Mouse (Mus musculus) forebrain, embryonic 11.5 days (tissue): ENCODE results near the gene Ifi207. TPM values are rescaled to one million over a fixed set of nuclear protein-coding genes. Genes with fewer than 3 reads are reported as not detected.
"Not testable (repeated sequence)": the region's sequence is repeated elsewhere in the genome, so short reads cannot be mapped to it uniquely, and the experiment has no call there.

Source experiments
- ATAC-seq: fragments of 200-750 bp; cut with Nextera tagmentation; replicated peaks from 2 replicates; pipeline ENCODE4 v1.8.0; 2017; ENCODE audit warnings: moderate TSS enrichment; ENCODE audit not compliant: low FRiP score
- DNase-seq: peaks from one replicate; pipeline ENCODE4 v3.0.0-alpha.2; 2017; ENCODE audit warnings: low spot score
- H3K27ac ChIP-seq: fragments of 300-500 bp; sonication (generic); 2 replicates; pipeline ENCODE4 v1.5.1; 2014; ENCODE audit warnings: low read depth, low read length
- H3K27me3 ChIP-seq: fragments of 300-500 bp; sonication (generic); 2 replicates; pipeline ENCODE4 v1.6.1; 2014; ENCODE audit warnings: mild to moderate bottlenecking, low read length, mixed read lengths; ENCODE audit not compliant: control insufficient read depth, insufficient read depth
- H3K36me3 ChIP-seq: fragments of 300-500 bp; sonication (generic); 2 replicates; pipeline ENCODE4 v1.6.1; 2014; ENCODE audit warnings: mild to moderate bottlenecking, low read length, moderate library complexity, mixed read lengths; ENCODE audit not compliant: control insufficient read depth, insufficient read depth
- H3K4me1 ChIP-seq: fragments of 300-500 bp; sonication (generic); replicated peaks from 2 replicates; pipeline ENCODE4 v1.6.1; 2014; ENCODE audit warnings: low read length, mixed read lengths; ENCODE audit not compliant: control insufficient read depth, insufficient read depth
- H3K4me2 ChIP-seq: fragments of 300-500 bp; sonication (generic); 2 replicates; pipeline ENCODE4 v1.6.1; 2014; ENCODE audit warnings: low read depth, mild to moderate bottlenecking, low read length, moderate library complexity, mixed read lengths; ENCODE audit not compliant: severe bottlenecking
- H3K4me3 ChIP-seq: fragments of 300-500 bp; sonication (generic); 2 replicates; pipeline ENCODE4 v1.5.1; 2014; ENCODE audit warnings: low read depth, low read length
- H3K9ac ChIP-seq: fragments of 300-500 bp; sonication (generic); 2 replicates; pipeline ENCODE4 v1.6.1; 2014; ENCODE audit warnings: low read length
- H3K9me3 ChIP-seq: fragments of 300-500 bp; sonication (generic); 2 replicates; pipeline ENCODE4 v1.6.1; 2016; ENCODE audit warnings: low read length, mixed read lengths; ENCODE audit not compliant: control insufficient read depth
- whole genome bisulfite sequencing: fragments of 180-500 bp; shearing (Covaris S2); extraction: QIAGEN DNeasy Blood & Tissue Kit; methylation state at CpG from one replicate; pipeline ENCODE4 v1.1.7; 2014; 5-methylcytosine and 5-hydroxymethylcytosine counted together
- polyA plus RNA-seq: library from polyadenylated mRNA; unstranded; fragments of >200 nt; fragmentation: Nextera tagmentation; extraction: Ambion mirVana; gene quantifications from 2 replicates; pipeline ENCODE4 v1.2.1, GENCODE M21; 2014

The Ifi207 gene
- polyA plus RNA-seq: 0.27 and 0.28 TPM in 2 replicates

DNA sequence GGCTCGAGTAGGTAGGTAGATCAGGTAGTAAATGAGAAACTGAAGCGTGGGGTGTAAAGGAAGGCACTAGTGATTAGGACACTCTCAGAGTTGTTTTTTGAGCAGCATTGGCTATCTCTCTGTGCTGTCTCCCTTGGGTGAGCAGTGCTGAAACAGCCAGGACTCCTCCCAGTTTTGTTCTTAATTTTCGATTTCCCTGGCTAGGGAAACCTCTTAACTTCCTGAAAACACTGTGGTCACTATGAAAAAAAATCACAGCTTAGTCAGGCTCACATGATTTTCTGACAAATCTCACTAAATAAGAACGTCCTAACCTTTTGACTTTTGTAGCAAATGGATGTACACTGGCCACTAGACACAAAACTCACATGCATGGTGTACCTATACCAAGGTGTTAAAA lies at the start of gene Ifi207:
Gene Ifi207, minus strand, starts transcription at position 92 of the 400 bp plus-strand sequence.
- no peak within 1 kb of the TSS for H3K27ac ChIP-seq
- H3K27me3 ChIP-seq: no peaks in the 10 kb centered on the region
- no peak within 1 kb of the TSS for H3K4me2 ChIP-seq
- H3K4me3 ChIP-seq: no peak within 1 kb of the TSS
- no peaks in the 10 kb centered on the region for H3K4me1 ChIP-seq
- H3K9me3 ChIP-seq: no peaks in the 10 kb centered on the region
- WGBS: 78% methylated on average over 4 of the region's 4 CpGs
- DNase-seq (no peak), ATAC-seq (no peak)
- no peaks in the 10 kb centered on the region for H3K36me3 ChIP-seq
- no peak within 1 kb of the TSS for H3K9ac ChIP-seq

DNA sequence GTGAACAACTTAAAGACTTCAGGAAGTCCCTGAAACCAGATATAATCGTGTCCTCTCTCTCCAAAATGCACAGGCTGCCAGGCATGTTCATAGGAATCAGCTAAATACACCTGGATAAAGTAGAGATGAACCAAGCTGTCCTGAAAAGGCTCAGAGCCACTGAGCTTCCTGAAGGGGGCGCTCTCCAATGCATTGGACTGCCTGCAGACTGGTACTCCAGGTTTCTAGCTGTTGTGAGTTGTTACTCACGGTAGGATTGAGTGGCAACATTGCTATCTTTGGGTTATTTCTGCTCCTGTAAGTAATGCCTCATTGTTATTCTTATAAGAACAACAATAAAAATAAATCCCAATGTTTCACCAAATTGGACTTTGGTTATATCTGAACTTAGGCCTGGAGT lies 31.9 kb upstream of the Ifi207 start:
- not testable (repeated sequence) for H3K4me1 ChIP-seq, H3K27me3 ChIP-seq, DNase-seq, ATAC-seq, H3K4me2 ChIP-seq, H3K27ac ChIP-seq, H3K36me3 ChIP-seq, H3K9me3 ChIP-seq, H3K4me3 ChIP-seq, H3K9ac ChIP-seq
- 75% methylated on average over 2 of the region's 3 CpGs for WGBS

DNA sequence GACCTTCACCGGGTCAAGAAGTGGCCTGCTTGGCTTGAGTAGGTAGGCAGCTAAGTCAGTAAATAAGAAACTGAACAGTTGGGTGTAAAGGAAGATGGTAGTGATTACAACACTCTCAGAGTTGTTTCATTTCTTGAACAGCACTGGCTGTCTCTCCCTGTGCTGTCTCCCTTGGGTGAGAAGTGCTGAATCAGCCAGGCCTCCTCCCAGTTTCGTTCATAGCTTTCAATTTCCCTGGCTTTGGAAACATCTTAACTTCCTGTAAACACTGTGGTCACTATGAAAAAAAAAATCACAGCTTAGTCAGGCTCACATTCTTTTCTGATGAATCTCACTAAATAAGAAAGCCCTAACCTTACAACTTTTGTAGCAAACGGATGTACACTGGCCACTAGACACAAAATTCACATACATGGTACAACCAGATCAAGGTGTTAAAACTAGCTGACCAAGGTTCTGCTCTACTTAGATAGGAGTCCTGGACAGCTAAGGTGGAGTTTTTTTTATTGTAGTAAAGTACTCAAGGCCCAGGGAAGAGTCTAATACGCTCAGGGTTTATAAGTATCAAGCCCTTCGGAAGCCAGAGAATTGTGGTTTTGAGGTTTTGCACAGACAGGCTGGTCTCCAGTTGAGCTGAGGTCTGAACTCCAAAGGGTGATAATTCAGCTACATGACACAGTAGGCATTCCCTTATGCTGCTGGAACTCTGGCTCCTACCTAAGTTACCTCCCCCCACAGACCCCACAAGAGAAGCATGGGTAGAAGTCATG lies 25.5 kb upstream of the Ifi207 start, which contains the start of gene Ifi204:
Gene Ifi204, minus strand, starts transcription at position 96 of the 770 bp plus-strand sequence.
- H3K36me3 ChIP-seq, H3K27ac ChIP-seq, DNase-seq, H3K4me3 ChIP-seq, H3K9ac ChIP-seq, H3K4me1 ChIP-seq, H3K4me2 ChIP-seq, ATAC-seq, H3K27me3 ChIP-seq, H3K9me3 ChIP-seq: not testable (repeated sequence)
- WGBS: 86% methylated on average over 5 of the region's 5 CpGs

DNA sequence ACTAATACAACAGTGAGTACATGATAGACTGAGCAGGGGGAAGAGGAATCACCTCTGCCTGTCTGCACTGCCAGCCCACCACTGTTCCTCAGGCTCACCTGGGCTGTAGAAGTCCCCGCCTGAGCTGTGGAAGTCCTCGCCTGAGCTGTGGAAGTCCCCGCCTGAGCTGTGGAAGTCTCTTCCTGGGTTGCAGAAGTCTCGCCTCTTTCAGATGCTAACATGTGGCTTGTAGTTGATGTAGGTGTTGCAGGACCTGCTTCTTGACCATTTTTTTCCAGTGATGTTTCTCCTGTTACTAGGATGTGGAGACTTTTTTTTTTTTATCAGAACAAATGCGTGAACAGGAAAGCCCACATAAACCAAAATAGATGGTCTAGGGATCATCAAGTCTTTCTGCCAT lies 18.5 kb upstream of the Ifi207 start:
- 88% methylated on average over 5 of the region's 5 CpGs for WGBS
- not testable (repeated sequence) for DNase-seq, H3K9me3 ChIP-seq, H3K27ac ChIP-seq, H3K4me3 ChIP-seq, H3K9ac ChIP-seq, H3K36me3 ChIP-seq, H3K4me1 ChIP-seq, H3K4me2 ChIP-seq, H3K27me3 ChIP-seq, ATAC-seq

DNA sequence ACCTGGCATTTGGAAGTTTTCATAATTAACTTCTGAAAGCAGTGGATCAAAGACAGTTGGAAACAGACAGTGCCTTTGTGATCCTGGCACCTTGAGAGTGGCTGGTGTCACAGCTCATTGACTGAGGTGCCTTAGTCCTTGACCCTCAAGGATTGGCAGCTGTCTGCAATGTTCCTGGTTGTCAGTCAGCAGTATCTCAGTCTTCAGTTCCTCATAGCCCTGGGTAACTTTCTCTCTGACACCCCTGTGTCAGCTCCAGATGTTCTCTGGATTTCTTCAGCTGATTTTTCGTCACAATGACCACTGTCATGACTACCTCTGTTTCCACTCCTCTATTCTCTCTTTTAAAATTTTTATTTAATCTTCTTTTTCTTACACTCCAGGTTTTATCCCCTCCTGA lies 715 bp upstream of the Ifi207 start:
- Histone ChIP-seq H3K9me3 (no peaks in the 10 kb centered on the region), H3K4me1 (no peaks in the 10 kb centered on the region), H3K4me2 (no peak overlapping the region), H3K36me3 (no peaks in the 10 kb centered on the region), H3K27me3 (no peaks in the 10 kb centered on the region), H3K27ac (no peak overlapping the region), H3K9ac (no peak overlapping the region), H3K4me3 (no peak overlapping the region)
- DNase-seq (no peak), ATAC-seq (no peak)
- WGBS: 79% methylated on average over 1 of the region's 1 CpGs

DNA sequence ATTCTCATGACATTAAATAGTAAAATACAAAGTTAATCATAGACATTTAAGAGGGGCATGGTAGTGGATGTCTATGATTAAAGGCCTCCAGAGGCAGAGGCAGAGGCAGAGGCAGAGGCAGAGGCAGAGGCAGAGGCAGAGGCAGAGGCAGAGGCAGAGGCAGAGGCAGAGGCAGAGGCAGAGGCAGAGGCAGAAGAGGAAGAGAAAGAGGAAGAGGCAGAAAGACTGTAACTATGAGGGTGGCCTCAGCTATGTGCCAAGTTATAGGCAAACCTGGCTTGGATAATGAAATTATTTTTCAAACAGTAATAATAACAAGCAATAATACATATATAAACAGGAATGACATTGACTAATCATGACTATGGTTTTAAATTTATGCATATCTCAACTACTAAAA lies 1.0 kb downstream of the Ifi207 start:
- H3K36me3 ChIP-seq: no peaks in the 10 kb centered on the region
- H3K4me1 ChIP-seq: no peaks in the 10 kb centered on the region
- no peak overlapping the region for H3K4me2 ChIP-seq
- no peaks in the 10 kb centered on the region for H3K9me3 ChIP-seq
- H3K4me3 ChIP-seq: no peak overlapping the region
- H3K9ac ChIP-seq: no peak overlapping the region
- no peaks in the 10 kb centered on the region for H3K27me3 ChIP-seq
- DNase-seq (no peak), ATAC-seq (no peak)
- H3K27ac ChIP-seq: no peak overlapping the region

DNA sequence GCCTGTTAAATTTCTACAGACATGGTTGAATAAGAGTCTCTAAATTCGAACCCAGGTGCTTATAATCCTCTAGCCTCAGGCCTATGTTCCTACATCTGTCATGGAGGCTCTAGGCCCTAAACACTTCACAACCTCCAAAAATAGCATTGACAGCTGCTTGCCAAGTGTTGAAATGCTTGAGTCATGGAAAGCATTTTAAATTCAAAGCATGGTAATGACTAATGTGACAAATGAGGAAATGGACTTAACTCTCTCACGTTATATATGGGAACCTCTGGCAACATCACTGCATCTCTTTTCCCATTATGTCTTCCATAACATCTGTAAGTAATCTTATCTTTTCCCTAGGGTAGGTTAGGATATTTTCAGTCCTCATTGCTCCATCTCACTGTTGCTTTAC lies 4.6 kb downstream of the Ifi207 start:
- no peak for ATAC-seq
- H3K4me2 ChIP-seq: no peak overlapping the region
- 85% methylated on average over 2 of the region's 2 CpGs for WGBS

DNA sequence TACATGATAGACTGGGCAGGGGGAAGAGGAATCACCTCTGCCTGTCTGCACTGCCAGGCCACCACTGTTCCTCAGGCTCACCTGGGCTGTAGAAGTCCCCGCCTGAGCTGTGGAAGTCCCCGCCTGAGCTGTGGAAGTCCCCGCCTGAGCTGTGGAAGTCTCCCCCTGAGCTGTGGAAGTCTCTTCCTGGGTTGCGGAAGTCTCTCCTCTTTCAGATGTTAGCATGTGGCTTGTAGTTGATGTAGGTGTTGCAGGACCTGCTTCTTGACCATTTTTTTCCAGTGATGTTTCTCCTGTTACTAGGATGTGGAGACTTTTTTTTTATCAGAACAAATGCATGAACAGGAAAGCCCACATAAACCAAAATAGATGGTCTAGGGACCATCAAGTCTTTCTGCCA lies 6.5 kb downstream of the Ifi207 start:
- H3K4me2 ChIP-seq, H3K4me1 ChIP-seq, ATAC-seq, DNase-seq, H3K27me3 ChIP-seq, H3K4me3 ChIP-seq, H3K9me3 ChIP-seq, H3K36me3 ChIP-seq, H3K9ac ChIP-seq, H3K27ac ChIP-seq: not testable (repeated sequence)
- WGBS: 93% methylated on average over 4 of the region's 4 CpGs

More for the DNA sequence above, 4.6 kb downstream of the Ifi207 start:
- Histone ChIP-seq H3K4me1 (no peaks in the 10 kb centered on the region), H3K4me3 (no peak overlapping the region), H3K36me3 (no peaks in the 10 kb centered on the region), H3K9me3 (no peaks in the 10 kb centered on the region), H3K9ac (no peak overlapping the region), H3K27me3 (no peaks in the 10 kb centered on the region), H3K27ac (no peak overlapping the region)
- DNase-seq: no peak

DNA sequence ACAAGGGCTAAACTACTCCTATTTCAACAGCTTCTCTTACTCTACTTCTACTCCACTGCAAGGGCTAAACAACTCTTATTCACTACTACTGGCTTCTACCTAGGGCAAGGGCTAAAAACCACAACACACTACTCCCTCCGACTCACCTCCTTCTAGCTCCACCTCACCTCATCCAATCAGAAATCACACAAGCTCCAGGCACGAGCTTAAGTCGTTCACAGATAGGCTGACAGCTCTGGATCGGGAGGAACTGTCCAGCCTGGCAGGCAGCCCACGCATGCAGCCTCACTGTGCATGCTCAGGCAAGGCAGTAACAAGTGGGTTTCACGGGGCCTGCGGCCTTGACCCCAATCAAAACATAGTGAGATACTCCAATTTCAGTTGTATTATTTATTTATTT lies 8.3 kb downstream of the Ifi207 start:
- DNase-seq: no peak

More for the DNA sequence above, 8.3 kb downstream of the Ifi207 start:
- no peak for ATAC-seq
- Histone ChIP-seq H3K27ac (no peak overlapping the region), H3K9me3 (no peaks in the 10 kb centered on the region), H3K36me3 (no peaks in the 10 kb centered on the region), H3K4me2 (no peak overlapping the region), H3K4me3 (no peak overlapping the region), H3K27me3 (no peaks in the 10 kb centered on the region), H3K9ac (no peak overlapping the region), H3K4me1 (no peaks in the 10 kb centered on the region)
- WGBS: 46% methylated on average over 7 of the region's 7 CpGs
